Mouse (Mus musculus): ENCODE results near the gene Arid1b.

DNA sequence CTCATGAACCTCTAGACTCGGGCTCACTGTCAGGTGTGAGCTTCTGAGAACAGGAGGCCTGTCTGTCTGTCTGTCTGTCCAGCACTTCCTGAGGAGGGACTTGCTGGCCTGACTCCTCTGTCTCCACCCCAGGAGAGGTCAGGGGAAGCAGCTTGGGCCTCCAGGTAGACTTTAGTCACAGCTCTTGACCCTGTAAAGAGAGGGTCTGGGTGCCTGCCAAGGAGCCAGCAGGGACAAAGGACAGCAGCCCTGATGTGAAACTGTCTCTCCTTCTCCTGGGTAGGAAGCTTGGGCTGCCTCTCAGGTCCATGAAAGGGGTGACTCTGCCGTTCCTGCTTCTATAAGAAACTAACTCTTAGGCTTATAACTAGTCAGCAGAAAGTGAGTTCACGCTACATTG lies 143.8 kb downstream of the Arid1b start:
- TF ChIP-seq GATA1 (IDR thresholded peaks at IDR 0.05; ENCODE audit: low read length) (no peak), TAL1 (IDR thresholded peaks at IDR 0.05; ENCODE audit: low read length) (no peak)
